Mouse (Mus musculus) kidney, adult 18-20 months (tissue): Measurements from ENCODE around the gene Grm4.
A peak's percentile ranks its signal among the peaks of the same experiment; 100 is the strongest.

Source experiments
- DNase-seq: peaks from one replicate; pipeline ENCODE4 v3.0.0; 2021

The Grm4 gene

GRCm38 (mm10) chr17:27549234-27549633, 28.0 kb upstream of the Grm4 start:
- no peak for DNase-seq

- peak; percentile 20 for DNase-seq
These were observed 26.2 kb upstream of the Grm4 start for GRCm38 (mm10) chr17:27547253-27547868.

- no peak for DNase-seq
These were observed 25.4 kb upstream of the Grm4 start for GRCm38 (mm10) chr17:27546574-27547085.

GRCm38 (mm10) chr17:27545991-27546390, 24.8 kb upstream of the Grm4 start:
- DNase-seq: no peak

GRCm38 (mm10) chr17:27544551-27544950, 23.3 kb upstream of the Grm4 start:
- DNase-seq: no peak

- no peak for DNase-seq
These were observed 20.8 kb upstream of the Grm4 start for GRCm38 (mm10) chr17:27541984-27542383.

GRCm38 (mm10) chr17:27541261-27541660, 20.1 kb upstream of the Grm4 start:
- no peak for DNase-seq

- DNase-seq: peak; percentile 91
These were observed 13.5 kb upstream of the Grm4 start for GRCm38 (mm10) chr17:27534718-27535117.

GRCm38 (mm10) chr17:27533354-27533753, 12.2 kb upstream of the Grm4 start:
- DNase-seq: no peak

GRCm38 (mm10) chr17:27532095-27532494, 10.9 kb upstream of the Grm4 start:
- DNase-seq: no peak

GRCm38 (mm10) chr17:27528767-27529166, 7.6 kb upstream of the Grm4 start:
- DNase-seq: no peak

GRCm38 (mm10) chr17:27528030-27528429, 6.8 kb upstream of the Grm4 start:
- DNase-seq: no peak

GRCm38 (mm10) chr17:27527188-27527587, 6.0 kb upstream of the Grm4 start:
- DNase-seq: no peak

- no peak for DNase-seq
These were observed 1.9 kb upstream of the Grm4 start for GRCm38 (mm10) chr17:27523121-27523520.

- DNase-seq: peak; percentile 64
These were observed 646 bp downstream of the Grm4 start for GRCm38 (mm10) chr17:27520557-27520956.

- no peak for DNase-seq
These were observed 2.3 kb downstream of the Grm4 start for GRCm38 (mm10) chr17:27518700-27519595.

GRCm38 (mm10) chr17:27518296-27518695, 2.9 kb downstream of the Grm4 start:
- DNase-seq: no peak

GRCm38 (mm10) chr17:27513916-27514762, 7.1 kb downstream of the Grm4 start:
- no peak for DNase-seq

GRCm38 (mm10) chr17:27513279-27513915, 7.8 kb downstream of the Grm4 start:
- no peak for DNase-seq

GRCm38 (mm10) chr17:27512619-27513161, 8.5 kb downstream of the Grm4 start:
- peak; percentile 13 for DNase-seq

GRCm38 (mm10) chr17:27511865-27512618, 9.2 kb downstream of the Grm4 start:
- no peak for DNase-seq
